Mouse (Mus musculus): ENCODE measurements around the gene Gm1673. TPM values are rescaled to one million over a fixed set of nuclear protein-coding genes. Genes with fewer than 3 reads are reported as not detected.
"Not testable (repeated sequence)": the region's sequence is repeated elsewhere in the genome, so short reads cannot be mapped to it uniquely, and the experiment has no call there.

Gm1673 gene
- total RNA-seq (2021), result 10.8 and 19.4 TPM in 2 replicates
- long read RNA-seq, experiment 1, transcript Gm1673-201 (4 exons, 477 nt), result major isoform, 8 of 14 reads
- long read RNA-seq, experiment 1, partial matches to known transcripts, result 0 of 14 reads
- long read RNA-seq, experiment 1, other reads (novel, unspliced or antisense), result 1 of 14 reads
- long read RNA-seq, experiment 2, transcript Gm1673-201 (4 exons, 477 nt), result minor isoform, 9 of 24 reads
- long read RNA-seq, experiment 2, transcript Gm1673-203 (4 exons, 511 nt), result major isoform, 13 of 24 reads
- long read RNA-seq, experiment 2, partial matches to known transcripts, result 0 of 24 reads
- long read RNA-seq, experiment 2, other reads (novel, unspliced or antisense), result 0 of 24 reads

DNA sequence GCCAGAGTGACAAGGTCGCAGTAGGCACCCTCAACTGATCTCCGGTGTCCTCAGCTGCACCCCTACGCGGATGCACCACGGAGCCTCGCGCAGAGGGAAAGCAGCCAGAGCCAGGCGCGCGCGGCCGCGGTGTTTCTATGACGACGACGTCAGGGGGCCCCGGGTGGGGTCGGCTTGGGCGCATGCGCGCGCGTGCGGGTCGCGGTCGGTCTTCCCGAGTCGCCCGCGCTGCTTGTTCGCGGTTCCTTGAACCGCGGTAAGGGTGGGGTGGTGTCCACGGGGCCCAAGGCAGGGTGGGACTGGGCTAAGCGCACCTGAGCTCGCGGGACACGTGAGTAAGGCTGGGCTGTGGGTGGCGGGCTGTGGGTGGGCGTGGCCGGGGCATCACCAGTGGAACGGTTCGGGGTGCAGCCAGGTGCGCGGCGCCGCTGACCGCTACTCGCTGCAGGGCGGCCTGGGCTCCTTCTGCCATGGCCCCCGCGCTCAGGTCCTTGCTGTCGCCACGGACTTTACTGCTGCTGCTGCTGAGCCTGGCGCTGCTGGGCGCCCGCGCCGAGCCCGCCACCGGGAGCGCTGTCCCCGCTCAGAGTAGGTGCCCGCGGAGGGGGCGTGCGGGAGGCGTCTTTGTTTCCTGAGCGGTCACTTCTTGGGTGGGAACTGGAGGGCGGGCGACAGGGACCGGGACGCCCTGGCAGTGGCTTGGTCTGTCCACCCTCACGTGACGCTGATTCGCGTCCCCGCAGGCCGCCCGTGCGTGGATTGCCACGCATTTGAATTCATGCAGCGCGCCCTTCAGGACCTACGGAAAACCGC is at the start of gene Gm1673:
TSS of gene Gm1673 (plus strand) at position 125 of the 813 bp plus-strand sequence.
- DNase-seq, result peak; percentile 95

DNA sequence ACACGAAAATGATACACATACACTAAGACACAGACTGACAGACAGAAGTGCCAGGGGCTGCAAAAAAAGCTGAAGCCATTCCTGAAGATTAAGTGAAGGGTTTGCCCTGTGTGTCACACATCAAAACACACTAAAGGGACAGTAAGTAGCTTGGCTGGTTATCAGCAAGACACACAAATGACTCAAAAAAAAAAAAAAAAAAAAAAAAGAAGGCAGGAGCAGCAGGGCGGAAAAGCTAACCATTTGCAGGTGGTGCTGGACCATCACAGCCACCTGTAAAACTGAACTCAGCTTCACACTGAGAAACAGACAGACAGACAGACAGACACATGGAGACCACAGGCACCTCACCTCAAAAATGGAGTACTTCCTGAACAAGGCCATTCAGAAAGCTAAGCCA is 49.2 kb upstream of the Gm1673 start:
- no peak for DNase-seq

DNA sequence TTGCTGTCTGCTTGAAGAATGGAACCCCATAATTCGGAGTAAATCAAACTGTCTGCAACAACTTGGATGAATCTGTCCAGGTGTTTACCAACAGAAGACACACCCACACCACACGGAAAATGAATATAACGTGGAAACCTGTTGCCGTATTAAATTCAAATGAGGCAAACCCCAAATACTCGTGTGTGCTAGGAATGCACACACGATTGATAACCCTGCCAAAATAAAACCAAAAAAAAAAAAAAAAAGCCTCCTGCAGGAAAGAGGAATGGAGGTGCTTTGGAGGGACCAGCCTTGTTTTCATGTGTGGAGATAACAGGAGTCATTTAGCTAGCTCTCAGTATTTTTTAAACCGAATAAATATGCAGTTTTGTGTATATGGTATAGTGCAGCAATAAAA is 48.4 kb upstream of the Gm1673 start:
- no peak for DNase-seq

DNA sequence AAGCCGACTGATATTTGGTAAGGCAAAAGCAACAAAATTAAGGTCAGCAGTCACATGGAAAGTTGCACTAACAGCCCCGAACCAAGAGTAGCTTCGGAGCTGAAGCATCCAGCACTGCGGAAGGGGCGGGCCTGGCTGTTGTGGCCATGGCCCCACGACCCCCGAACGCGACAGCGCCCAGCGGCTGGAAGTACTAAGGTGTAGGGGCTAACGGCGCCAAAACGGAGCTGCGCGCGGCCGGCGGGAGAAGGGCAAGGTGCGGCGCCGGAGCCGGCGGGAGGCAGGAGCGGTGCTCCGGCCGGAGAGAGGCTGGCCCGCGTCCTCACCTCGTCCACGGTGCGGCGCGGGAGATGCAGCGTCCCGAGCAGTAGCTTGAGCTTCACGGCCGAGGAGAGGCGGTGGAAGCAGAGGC is 47.5 kb upstream of the Gm1673 start:
- DNase-seq, result peak; percentile 73

DNA sequence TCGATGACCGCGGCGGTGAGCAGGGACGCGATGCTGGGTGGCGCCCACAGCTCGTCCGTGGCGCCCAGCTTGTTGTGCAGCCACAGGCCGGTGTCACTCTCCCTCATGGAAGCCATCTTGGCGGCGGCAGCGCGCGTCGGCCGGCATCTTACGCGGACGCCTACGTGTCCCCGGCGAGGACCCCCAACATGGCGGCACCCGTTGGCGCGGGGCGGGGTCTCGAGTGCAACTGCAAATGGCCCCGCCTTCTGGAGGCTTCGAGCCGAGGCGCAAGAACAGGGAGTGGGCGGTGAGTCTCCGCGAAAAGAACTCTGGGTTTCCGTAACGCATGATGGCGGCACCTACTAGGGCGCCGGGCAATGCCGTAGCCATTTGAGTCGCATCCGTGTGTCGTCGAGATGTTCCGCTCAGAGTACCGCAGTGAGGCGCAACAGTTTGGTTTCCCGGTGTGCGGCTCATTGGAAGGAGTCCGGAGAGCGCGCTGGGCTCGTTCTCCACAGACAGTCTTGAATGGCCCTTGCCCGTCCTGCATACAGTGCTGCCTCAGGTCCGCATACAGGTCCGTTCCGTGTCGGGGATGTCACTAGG is 47.0 kb upstream of the Gm1673 start, which contains the start of gene Nelfa:
TSS of gene Nelfa (minus strand) at position 294 of the 588 bp plus-strand sequence.
- peak; percentile 99 for DNase-seq

DNA sequence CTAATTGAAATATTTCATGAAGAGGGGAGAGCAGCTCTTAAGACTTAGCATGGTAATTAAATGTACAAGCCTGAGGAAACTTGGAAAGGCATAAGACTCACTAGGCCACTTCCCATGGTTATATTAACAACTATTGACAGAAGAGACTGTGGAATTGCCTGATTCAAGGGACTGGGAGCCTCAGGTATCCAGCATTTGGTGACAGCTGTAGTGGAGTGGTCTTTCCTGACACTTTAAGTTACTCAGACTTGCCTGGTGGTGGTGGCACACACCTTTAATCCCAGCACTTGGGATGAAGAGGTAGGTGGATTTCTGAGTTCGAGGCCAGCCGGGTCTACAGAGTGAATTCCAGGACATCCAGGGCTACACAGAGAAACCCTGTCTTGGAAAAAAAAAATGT is 46.0 kb upstream of the Gm1673 start:
- no peak for DNase-seq

DNA sequence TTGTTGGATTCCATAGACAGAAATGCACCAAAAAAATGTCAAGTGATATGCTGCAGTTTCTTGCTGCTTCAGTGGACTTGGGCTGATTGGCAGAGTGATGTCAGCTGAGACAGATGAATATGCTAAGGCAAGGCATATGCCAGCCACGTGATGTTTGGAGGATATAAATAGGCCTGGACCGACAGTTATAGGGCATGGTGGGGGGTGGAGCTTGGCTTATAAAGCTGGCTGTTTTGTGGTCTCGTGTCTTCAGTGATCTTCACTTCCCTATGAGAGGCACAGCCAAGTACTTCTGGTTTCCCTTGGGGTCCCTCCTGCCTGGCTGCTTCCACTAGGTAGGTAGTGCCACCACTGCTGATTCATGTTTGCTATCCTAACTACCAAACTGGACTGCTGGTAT is 44.8 kb upstream of the Gm1673 start:
- DNase-seq, result no peak

DNA sequence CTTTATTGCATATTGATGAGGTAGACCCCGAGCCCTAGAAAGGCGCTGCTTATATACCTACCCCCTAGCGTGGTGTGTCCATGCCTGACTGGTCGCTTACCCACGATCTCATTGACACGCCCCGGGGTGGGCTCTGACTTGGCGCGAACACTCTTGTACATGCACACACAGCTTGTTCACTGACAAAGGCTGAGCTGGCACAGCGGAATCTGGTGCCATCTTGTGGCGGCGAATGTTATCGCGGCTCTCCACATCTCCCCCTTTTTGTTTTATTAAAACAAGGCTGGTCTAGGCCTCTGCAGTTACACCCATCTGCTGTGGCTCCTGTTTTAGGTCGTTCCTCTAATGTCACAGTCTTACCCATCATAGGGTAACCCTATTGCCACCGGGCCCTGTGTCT is 36.2 kb upstream of the Gm1673 start:
- not testable (repeated sequence) for DNase-seq

DNA sequence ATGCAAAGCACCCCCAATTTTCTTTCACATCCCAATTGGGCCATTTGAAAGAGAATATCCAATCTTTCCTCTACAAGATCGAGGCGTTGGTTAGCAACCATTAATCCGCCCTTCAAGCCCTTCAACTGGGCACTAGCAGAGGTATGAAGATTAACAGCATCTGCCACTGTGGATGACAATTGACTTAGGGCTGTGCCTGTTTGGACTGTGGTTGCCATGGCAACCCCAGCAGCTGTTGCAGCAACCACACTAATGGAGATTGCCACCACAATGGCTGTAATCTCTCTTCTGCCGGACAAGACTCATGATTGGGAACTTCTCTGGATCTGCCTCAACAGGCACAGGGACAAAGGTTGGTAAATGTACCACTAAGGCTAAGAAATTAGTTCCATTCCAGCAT is 34.9 kb upstream of the Gm1673 start:
- no peak for DNase-seq

DNA sequence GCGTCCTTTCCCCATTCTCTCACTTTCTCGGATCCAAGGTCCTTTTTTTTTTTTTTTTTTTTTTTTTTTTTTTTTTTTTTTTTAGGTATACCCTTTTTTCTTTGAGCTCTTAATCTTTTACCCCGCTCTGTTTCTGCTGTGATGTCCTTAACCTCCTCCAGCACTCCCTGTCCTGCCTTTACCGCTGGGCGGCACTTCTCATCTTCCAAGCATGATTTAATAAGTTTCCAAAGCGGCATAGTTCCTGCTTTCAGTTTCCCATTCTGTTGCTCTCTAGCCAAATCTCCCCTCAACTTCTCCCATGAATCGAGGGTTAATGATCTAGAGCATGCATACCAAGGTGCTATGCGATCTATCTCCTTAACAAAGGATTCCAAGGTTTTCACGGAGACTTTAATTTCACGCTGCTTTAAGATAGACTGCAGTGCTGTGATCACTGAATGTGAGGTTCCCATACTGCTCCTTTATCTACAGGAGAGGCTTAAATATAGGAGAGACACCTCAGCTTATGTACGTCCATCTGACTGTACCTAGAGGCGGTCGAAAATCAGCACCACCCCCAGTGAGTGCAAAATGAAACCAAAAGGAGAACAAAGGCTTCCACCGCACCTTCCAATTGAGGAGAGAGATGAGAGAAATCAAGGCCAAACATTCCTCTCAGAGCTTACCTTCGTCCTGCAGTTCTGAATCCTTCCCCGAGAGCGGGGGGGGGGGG is 29.6 kb upstream of the Gm1673 start:
- DNase-seq, result no peak

DNA sequence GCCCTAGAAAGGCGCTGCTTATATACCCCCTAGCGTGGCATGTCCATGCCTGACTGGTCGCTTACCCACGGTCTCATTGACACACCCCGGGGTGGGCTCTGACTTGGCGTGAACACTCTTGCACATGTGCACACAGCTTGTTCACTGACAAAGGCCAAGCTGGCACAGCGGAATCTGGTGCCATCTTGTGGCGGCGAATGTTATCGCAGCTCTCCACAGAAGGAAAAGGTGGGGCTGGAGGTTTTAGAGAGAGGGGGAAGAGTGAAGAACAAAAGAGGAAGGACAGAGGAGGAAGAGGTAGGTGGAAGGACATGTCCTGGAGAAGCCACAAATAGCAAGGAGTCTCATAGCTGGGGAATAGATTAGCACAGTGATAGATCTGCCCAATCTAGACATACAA is 28.9 kb upstream of the Gm1673 start:
- peak; percentile 83 for DNase-seq

DNA sequence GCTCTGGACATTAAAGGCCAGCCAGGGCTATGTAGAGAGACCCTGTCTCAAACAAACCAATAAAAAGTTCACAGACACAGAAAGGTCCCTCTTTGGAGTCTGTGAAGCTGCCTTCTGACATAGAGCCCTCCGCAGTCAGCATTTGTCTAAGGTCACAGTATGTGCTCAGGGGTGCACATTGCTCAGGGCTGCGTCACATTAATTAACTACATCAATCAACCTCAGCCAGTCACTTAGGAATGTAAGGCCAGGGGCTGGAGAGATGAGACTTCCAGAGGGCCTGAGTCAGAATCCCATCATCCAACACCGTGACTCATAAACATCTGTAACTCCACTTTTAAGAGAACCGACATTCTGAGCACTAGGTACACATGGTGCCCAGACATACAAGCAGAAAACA is 27.4 kb upstream of the Gm1673 start:
- peak; percentile 52 for DNase-seq

DNA sequence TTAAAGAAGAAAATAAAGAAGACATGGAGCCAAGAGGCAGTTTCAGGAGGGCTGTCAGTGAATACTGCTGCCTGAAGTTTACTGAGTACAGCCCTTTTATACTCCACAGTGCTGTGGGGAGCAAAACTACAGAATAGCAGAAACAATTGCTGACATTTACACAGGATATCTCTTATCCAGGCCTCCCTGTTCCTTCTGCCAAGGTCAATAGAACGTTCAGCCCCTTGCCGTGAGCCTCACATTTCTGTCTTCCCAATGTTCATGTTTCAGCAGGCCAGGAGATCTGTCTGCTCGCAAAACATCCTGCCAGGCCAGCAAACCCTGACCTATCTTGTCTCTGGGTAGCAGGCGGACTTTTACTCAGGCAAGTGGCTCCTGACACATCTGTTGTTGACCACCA is 23.9 kb upstream of the Gm1673 start:
- no peak for DNase-seq

DNA sequence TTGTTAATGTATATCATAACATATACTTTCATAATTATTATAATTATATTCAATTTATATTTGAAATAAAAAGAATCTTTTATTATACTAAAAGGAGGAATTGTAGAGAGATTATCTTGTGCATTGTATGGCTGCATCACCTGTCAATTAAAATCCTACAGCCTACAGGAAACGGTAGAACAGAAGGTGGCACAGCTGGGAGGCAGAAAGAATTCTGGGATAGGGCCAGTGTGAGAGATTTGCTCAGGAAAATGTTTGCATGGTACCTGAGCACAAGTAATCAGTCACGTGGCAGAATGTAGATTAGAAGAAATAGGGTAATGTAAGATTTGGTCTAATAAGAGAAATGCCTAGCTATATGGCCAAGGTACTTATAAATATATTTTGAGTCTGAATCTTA is 8.5 kb upstream of the Gm1673 start:
- no peak for DNase-seq

DNA sequence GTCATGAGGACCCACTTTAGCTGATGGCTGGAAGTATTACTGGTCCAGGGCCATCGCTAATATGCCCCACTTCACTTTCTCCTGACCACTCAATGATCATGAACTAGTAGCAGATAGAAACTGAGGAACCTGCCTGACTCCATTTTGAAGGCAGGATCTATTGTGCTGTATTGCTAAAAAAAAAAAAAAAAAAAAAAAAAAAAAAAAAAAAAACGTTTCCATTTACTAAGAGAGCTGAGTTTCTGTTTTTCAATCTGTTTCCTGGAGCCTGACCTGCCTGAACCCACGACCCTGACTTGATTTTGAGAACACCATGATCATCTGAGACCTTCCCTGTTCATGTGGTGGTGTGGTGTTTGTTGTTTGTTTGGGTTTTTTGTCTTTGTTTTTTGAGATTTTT is 7.0 kb upstream of the Gm1673 start:
- no peak for DNase-seq

DNA sequence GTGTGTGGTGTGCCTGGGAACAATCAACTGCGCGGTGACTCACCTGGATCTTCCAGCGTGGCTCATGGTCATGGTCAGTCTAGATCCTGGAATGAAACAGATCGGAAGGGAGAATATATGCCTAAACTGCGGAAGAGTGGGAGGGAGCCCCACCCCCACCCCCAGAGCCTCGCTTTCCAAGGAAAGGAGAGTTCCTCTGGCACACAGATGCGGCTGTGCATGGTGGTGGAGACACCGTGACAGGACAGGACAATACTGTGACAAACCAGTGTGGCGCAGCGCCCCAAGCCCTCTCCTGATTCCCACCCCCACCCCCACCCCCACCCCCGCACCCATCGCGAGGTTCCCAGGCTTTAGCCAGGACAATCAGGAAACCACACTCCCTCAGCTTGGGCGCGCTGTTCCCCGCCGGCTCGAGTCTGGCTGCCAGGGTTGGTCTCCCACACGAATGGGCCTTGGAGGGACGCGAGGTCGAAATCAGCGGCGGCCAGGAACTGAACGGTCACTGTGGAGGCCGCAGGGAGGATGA is 438 bp upstream of the Gm1673 start:
- peak; percentile 61 for DNase-seq

DNA sequence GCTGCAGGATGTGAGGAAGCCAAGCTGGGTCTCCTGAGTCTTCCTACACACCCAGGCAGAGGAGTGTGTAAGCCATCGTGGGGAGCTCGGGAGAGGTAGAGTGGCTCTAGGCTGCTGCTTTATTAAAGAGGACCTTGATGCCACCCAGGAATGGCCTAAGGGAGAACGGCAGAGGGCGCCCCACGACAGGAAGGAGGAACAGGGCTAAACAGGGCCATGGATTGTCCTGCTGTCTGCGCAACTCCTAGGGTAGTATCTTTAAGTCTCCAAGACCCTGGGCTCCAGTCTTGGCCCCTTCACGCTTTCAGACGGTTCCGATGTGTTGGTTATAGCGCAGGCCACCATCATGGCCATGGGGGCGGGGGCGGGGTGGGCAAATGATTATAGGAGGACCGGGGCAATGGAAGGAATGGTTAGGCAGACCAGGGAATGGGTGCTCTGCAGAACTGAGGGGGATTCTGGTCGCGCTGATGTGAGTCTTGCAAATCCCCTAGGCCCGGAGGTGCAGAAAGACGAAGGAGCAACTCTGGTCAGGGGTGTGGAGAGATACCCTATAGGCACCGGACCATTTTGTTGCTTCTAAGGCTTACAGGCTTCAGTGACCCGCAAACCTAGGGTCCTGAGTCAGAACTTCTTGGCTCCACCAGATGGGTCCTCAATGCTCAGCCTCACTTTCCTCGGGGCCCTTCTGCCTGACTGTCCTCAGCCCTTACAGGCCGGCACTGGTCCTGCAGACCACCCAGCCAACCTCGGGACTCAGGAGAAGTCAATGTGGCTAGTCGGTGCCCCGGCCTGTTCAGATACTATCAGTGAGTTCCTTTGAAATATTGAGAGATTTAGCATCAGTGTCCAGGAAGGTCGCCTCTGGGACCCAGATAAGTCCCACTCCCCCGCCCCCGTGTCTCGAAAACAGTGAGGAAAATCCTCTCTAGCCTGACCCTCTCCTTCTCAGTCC is 11.7 kb downstream of the Gm1673 start:
- DNase-seq, result peak; percentile 89

DNA sequence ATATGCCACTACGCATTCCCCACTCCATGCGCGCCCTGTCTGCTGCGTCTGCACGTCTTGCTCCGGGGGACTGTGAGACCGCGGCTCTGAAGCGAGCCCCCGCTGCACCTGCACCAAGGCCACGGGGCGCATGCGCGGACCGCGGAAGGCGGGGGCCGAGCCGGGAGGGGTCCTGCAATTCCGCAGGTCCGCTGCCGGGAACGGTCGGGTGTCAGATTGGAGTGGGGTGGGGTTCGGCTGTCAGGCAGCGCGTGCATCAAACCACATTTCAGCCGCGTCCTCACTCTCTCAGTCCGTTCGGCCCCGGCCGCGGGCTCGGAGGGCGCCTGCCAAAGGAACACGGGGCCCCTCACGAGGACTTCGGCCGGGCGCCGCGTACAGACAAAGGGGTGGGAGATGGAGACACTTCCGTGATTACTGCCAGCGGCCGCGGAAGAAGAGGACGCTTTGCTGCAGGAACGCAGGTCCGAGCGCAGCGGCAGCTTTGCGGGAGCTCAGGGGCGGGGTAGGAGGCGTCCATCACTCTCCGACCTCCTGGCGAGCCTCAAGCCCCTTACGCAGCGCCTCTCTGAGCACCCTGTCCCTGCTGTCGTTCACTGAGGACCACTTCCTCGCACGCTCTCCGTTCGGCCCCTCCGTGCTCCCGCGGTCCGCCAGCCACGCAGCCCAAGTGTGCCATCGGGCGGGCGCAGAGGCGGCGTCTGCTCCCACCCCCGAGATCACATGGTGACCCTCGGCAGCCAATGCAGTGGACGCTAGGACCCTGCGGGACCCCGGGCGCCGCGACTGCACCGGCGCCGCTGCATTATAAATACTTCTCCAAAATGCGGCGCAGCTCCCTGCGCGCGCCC is 12.8 kb downstream of the Gm1673 start, which contains the start of gene Nat8l:
TSS of gene Nat8l (plus strand) at position 142 of the 851 bp plus-strand sequence.
- DNase-seq, result peak; percentile 70

DNA sequence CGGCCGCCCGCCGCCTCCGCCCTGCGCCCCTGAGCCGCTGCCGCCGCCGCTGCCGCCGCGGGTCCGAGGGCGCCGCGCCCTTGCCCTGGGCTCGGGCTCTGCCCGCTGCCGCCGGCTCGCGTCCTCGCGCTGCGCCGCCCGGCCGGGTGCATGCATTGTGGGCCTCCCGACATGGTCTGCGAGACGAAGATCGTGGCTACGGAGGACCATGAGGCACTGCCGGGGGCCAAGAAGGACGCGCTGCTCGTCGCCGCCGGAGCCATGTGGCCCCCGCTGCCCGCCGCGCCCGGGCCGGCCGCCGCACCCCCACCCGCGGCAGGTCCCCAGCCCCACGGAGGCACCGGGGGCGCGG is 13.4 kb downstream of the Gm1673 start:
- DNase-seq, result peak; percentile 38
